Mouse (Mus musculus): ENCODE data around the gene Arhgap44. TPM values are rescaled to one million over a fixed set of nuclear protein-coding genes. Genes with fewer than 3 reads are reported as not detected.
A peak's percentile ranks its signal among the peaks of the same experiment; 100 is the strongest.

Arhgap44 gene
- polyA plus RNA-seq, 1 experiment: 8.4 TPM

- H3K27ac ChIP-seq (ENCODE audit: insufficient read depth, low read length): no peak overlapping the region
- TF ChIP-seq POLR2A (IDR thresholded peaks at IDR 0.05; ENCODE audit: low read depth, low read length) (no peak), CTCF (IDR thresholded peaks at IDR 0.05; ENCODE audit: borderline replicate concordance, insufficient read depth, low read length) (no peak)
These were observed 65.9 kb downstream of the Arhgap44 start for GRCm38 (mm10) chr11:65096866-65097265.

GRCm38 (mm10) chr11:65092851-65093250, 69.9 kb downstream of the Arhgap44 start:
- Histone ChIP-seq H3K4me1 (ENCODE audit: control insufficient read depth, insufficient read depth, low read length) (no peaks in the 10 kb centered on the region), H3K27ac (ENCODE audit: insufficient read depth, low read length) (no peak overlapping the region)
- TF ChIP-seq POLR2A (IDR thresholded peaks at IDR 0.05; ENCODE audit: low read depth, low read length): no peak
- no peak for TF ChIP-seq CTCF (IDR thresholded peaks at IDR 0.05; ENCODE audit: borderline replicate concordance, insufficient read depth, low read length)

More at GRCm38 (mm10) chr11:65096866-65097265, 65.9 kb downstream of the Arhgap44 start:
- no peak overlapping the region for H3K4me3 ChIP-seq (ENCODE audit: insufficient read depth, low read length)
- peaks cover 5% of the 10 kb centered on the region; the same call in 1 of the 2 replicates for H3K4me1 ChIP-seq (ENCODE audit: control insufficient read depth, insufficient read depth, low read length)

GRCm38 (mm10) chr11:65090386-65090785, 72.4 kb downstream of the Arhgap44 start:
- no peak for TF ChIP-seq POLR2A (IDR thresholded peaks at IDR 0.05; ENCODE audit: low read depth, low read length)
- no peak for TF ChIP-seq CTCF (IDR thresholded peaks at IDR 0.05; ENCODE audit: borderline replicate concordance, insufficient read depth, low read length)
- no peak overlapping the region for H3K27ac ChIP-seq (ENCODE audit: insufficient read depth, low read length)
- H3K4me3 ChIP-seq (ENCODE audit: insufficient read depth, low read length): no peak overlapping the region
- no peaks in the 10 kb centered on the region for H3K4me1 ChIP-seq (ENCODE audit: control insufficient read depth, insufficient read depth, low read length)

More at GRCm38 (mm10) chr11:65092851-65093250, 69.9 kb downstream of the Arhgap44 start:
- no peak overlapping the region for H3K4me3 ChIP-seq (ENCODE audit: insufficient read depth, low read length)

- TF ChIP-seq CTCF (IDR thresholded peaks at IDR 0.05; ENCODE audit: borderline replicate concordance, insufficient read depth, low read length) (no peak), POLR2A (IDR thresholded peaks at IDR 0.05; ENCODE audit: low read depth, low read length) (no peak)
- no peaks in the 10 kb centered on the region for H3K4me1 ChIP-seq (ENCODE audit: control insufficient read depth, insufficient read depth, low read length)
These were observed 72.8 kb downstream of the Arhgap44 start for GRCm38 (mm10) chr11:65089982-65090381.

GRCm38 (mm10) chr11:65089282-65089681, 73.5 kb downstream of the Arhgap44 start:
- no peak overlapping the region for H3K27ac ChIP-seq (ENCODE audit: insufficient read depth, low read length)
- H3K4me3 ChIP-seq (ENCODE audit: insufficient read depth, low read length): no peak overlapping the region
- TF ChIP-seq CTCF (IDR thresholded peaks at IDR 0.05; ENCODE audit: borderline replicate concordance, insufficient read depth, low read length): no peak
- no peak for TF ChIP-seq POLR2A (IDR thresholded peaks at IDR 0.05; ENCODE audit: low read depth, low read length)
- no peaks in the 10 kb centered on the region for H3K4me1 ChIP-seq (ENCODE audit: control insufficient read depth, insufficient read depth, low read length)

More at GRCm38 (mm10) chr11:65089982-65090381, 72.8 kb downstream of the Arhgap44 start:
- Histone ChIP-seq H3K4me3 (ENCODE audit: insufficient read depth, low read length) (no peak overlapping the region), H3K27ac (ENCODE audit: insufficient read depth, low read length) (no peak overlapping the region)

GRCm38 (mm10) chr11:65088451-65089222, 74.1 kb downstream of the Arhgap44 start:
- H3K4me3 ChIP-seq (ENCODE audit: insufficient read depth, low read length): no peak overlapping the region
- H3K4me1 ChIP-seq (ENCODE audit: control insufficient read depth, insufficient read depth, low read length): no peaks in the 10 kb centered on the region
- H3K27ac ChIP-seq (ENCODE audit: insufficient read depth, low read length): no peak overlapping the region
- no peak for TF ChIP-seq POLR2A (IDR thresholded peaks at IDR 0.05; ENCODE audit: low read depth, low read length)
- peak; percentile 57; the same call in 1 of the 2 replicates for TF ChIP-seq CTCF (IDR thresholded peaks at IDR 0.05; ENCODE audit: borderline replicate concordance, insufficient read depth, low read length)

- no peak for TF ChIP-seq CTCF (IDR thresholded peaks at IDR 0.05; ENCODE audit: borderline replicate concordance, insufficient read depth, low read length)
- no peak for TF ChIP-seq POLR2A (IDR thresholded peaks at IDR 0.05; ENCODE audit: low read depth, low read length)
- no peaks in the 10 kb centered on the region for H3K4me1 ChIP-seq (ENCODE audit: control insufficient read depth, insufficient read depth, low read length)
- no peak overlapping the region for H3K4me3 ChIP-seq (ENCODE audit: insufficient read depth, low read length)
- H3K27ac ChIP-seq (ENCODE audit: insufficient read depth, low read length): no peak overlapping the region
These were observed 82.0 kb downstream of the Arhgap44 start for GRCm38 (mm10) chr11:65080761-65081160.

- Histone ChIP-seq H3K4me3 (ENCODE audit: insufficient read depth, low read length) (no peak overlapping the region), H3K27ac (ENCODE audit: insufficient read depth, low read length) (no peak overlapping the region), H3K4me1 (ENCODE audit: control insufficient read depth, insufficient read depth, low read length) (no peaks in the 10 kb centered on the region)
- TF ChIP-seq POLR2A (IDR thresholded peaks at IDR 0.05; ENCODE audit: low read depth, low read length) (no peak), CTCF (IDR thresholded peaks at IDR 0.05; ENCODE audit: borderline replicate concordance, insufficient read depth, low read length) (no peak)
These were observed 82.5 kb downstream of the Arhgap44 start for GRCm38 (mm10) chr11:65080274-65080673.

- Histone ChIP-seq H3K4me3 (ENCODE audit: insufficient read depth, low read length) (no peak overlapping the region), H3K27ac (ENCODE audit: insufficient read depth, low read length) (no peak overlapping the region), H3K4me1 (ENCODE audit: control insufficient read depth, insufficient read depth, low read length) (no peaks in the 10 kb centered on the region)
- TF ChIP-seq CTCF (IDR thresholded peaks at IDR 0.05; ENCODE audit: borderline replicate concordance, insufficient read depth, low read length) (no peak), POLR2A (IDR thresholded peaks at IDR 0.05; ENCODE audit: low read depth, low read length) (no peak)
These were observed 93.2 kb downstream of the Arhgap44 start for GRCm38 (mm10) chr11:65069609-65070008.

GRCm38 (mm10) chr11:65069051-65069450, 93.7 kb downstream of the Arhgap44 start:
- Histone ChIP-seq H3K27ac (ENCODE audit: insufficient read depth, low read length) (no peak overlapping the region; the same call in 1 of the 2 replicates), H3K4me3 (ENCODE audit: insufficient read depth, low read length) (no peak overlapping the region), H3K4me1 (ENCODE audit: control insufficient read depth, insufficient read depth, low read length) (no peaks in the 10 kb centered on the region)
- TF ChIP-seq POLR2A (IDR thresholded peaks at IDR 0.05; ENCODE audit: low read depth, low read length): no peak
- no peak for TF ChIP-seq CTCF (IDR thresholded peaks at IDR 0.05; ENCODE audit: borderline replicate concordance, insufficient read depth, low read length)

Data from embryonic fibroblast, embryonic 13.5 days (primary cell).